Mouse (Mus musculus) v-Abl transformed pro-B cells (cell line): ENCODE results near the gene Ago4.

ENCODE experiments used
- in situ Hi-C, 2 experiments: fragments of 400-800 bp; cut with MboI; formaldehyde crosslinking; loops; one replicate each; pipeline ENCODE4 v1.15.1; 2025; ENCODE audit not compliant: unreplicated experiment in 2 of 2

Ago4 gene

GRCm38 (mm10) chr4:126532827-126533728 is at the start of gene Ago4:
Gene Ago4, minus strand, starts transcription at chr4:126533472.
- in situ Hi-C loops: no loop called here

GRCm38 (mm10) chr4:126579077-126579476 is 45.8 kb upstream of the Ago4 start:
- in situ Hi-C loops: no loop called here

GRCm38 (mm10) chr4:126577920-126578319 is 44.6 kb upstream of the Ago4 start:
- in situ Hi-C loops: no loop called here

- in situ Hi-C loops: no loop called here
These were observed 43.0 kb upstream of the Ago4 start for GRCm38 (mm10) chr4:126576281-126576680.

- in situ Hi-C loops: loop anchor here in 1 of 2 experiments (25.0 kb wide), 1 partner anchor 668 kb away; the partner anchor contains the start of gene Smim12
These were observed 36.5 kb upstream of the Ago4 start for GRCm38 (mm10) chr4:126569783-126570182.

- in situ Hi-C loops: loop anchor here in 1 of 2 experiments (25.0 kb wide), 1 partner anchor 670 kb away; the partner anchor contains the start of gene Smim12
These were observed 34.0 kb upstream of the Ago4 start for GRCm38 (mm10) chr4:126567243-126567642.

- in situ Hi-C loops: loop anchor here in 1 of 2 experiments (25.0 kb wide), 1 partner anchor 674 kb away; the partner anchor contains the start of gene Smim12
These were observed 30.5 kb upstream of the Ago4 start for GRCm38 (mm10) chr4:126563798-126564197.

GRCm38 (mm10) chr4:126556809-126557711 is 23.8 kb upstream of the Ago4 start, which contains the start of gene Clspn:
Gene Clspn, plus strand, starts transcription at chr4:126556935.
- in situ Hi-C loops: loop anchor here (5.0 to 25.0 kb wide), 6 partner anchors 190 to 758 kb away; partner anchors contain the start of genes Gja4 (in 2 of the 2) and Smim12 (in 2 of the 2)

GRCm38 (mm10) chr4:126554462-126554861 is 21.2 kb upstream of the Ago4 start:
- in situ Hi-C loops: loop anchor here (10.0 to 25.0 kb wide), 3 partner anchors 290 to 760 kb away; partner anchors contain the start of genes Gja4 (in 2 of the 2) and Smim12 (in 1 of the 2)

GRCm38 (mm10) chr4:126553685-126554084 is 20.4 kb upstream of the Ago4 start:
- in situ Hi-C loops: loop anchor here (10.0 to 25.0 kb wide), 3 partner anchors 291 to 761 kb away; partner anchors contain the start of genes Gja4 (in 2 of the 2) and Smim12 (in 1 of the 2)

- in situ Hi-C loops: loop anchor here (10.0 to 25.0 kb wide), 3 partner anchors 292 to 762 kb away; partner anchors contain the start of genes Gja4 (in 2 of the 2) and Smim12 (in 1 of the 2)
These were observed 19.8 kb upstream of the Ago4 start for GRCm38 (mm10) chr4:126553105-126553504.

GRCm38 (mm10) chr4:126552136-126552535 is 18.9 kb upstream of the Ago4 start:
- in situ Hi-C loops: loop anchor here (10.0 to 25.0 kb wide), 3 partner anchors 293 to 763 kb away; partner anchors contain the start of genes Gja4 (in 2 of the 2) and Smim12 (in 1 of the 2)

- in situ Hi-C loops: no loop called here
These were observed 12.9 kb upstream of the Ago4 start for GRCm38 (mm10) chr4:126546183-126546582.

GRCm38 (mm10) chr4:126545703-126546102 is 12.4 kb upstream of the Ago4 start:
- in situ Hi-C loops: no loop called here

GRCm38 (mm10) chr4:126545016-126545415 is 11.7 kb upstream of the Ago4 start:
- in situ Hi-C loops: no loop called here

- in situ Hi-C loops: no loop called here
These were observed 9.6 kb upstream of the Ago4 start for GRCm38 (mm10) chr4:126542838-126543237.

- in situ Hi-C loops: no loop called here
These were observed 7.3 kb upstream of the Ago4 start for GRCm38 (mm10) chr4:126540487-126541071.

GRCm38 (mm10) chr4:126536865-126537264 is 3.6 kb upstream of the Ago4 start:
- in situ Hi-C loops: loop anchor here in 1 of 2 experiments (5.0 kb wide), 1 partner anchor 70 kb away; the partner anchor contains the start of gene Ago1

- in situ Hi-C loops: loop anchor here in 1 of 2 experiments (5.0 kb wide), 1 partner anchor 68 kb away; the partner anchor contains the start of gene Ago1
These were observed 2.4 kb upstream of the Ago4 start for GRCm38 (mm10) chr4:126535631-126536030.

- in situ Hi-C loops: no loop called here
These were observed 428 bp upstream of the Ago4 start for GRCm38 (mm10) chr4:126533729-126534070.
